Mouse (Mus musculus): ENCODE measurements around the gene March8.

March8 gene

GRCm38 (mm10) chr6:116407956-116408657 is 70.3 kb downstream of the March8 start:
- no peak for DNase-seq (ENCODE audit: low spot score in 2 of 2)

GRCm38 (mm10) chr6:116410436-116410835 is 72.6 kb downstream of the March8 start:
- no peak for DNase-seq (ENCODE audit: low spot score in 2 of 2)

- DNase-seq (ENCODE audit: low spot score in 2 of 2), result no peak
These were observed 73.9 kb downstream of the March8 start for GRCm38 (mm10) chr6:116411716-116412115.

- no peak for DNase-seq (ENCODE audit: low spot score in 2 of 2)
These were observed 74.9 kb downstream of the March8 start for GRCm38 (mm10) chr6:116412546-116413325.

GRCm38 (mm10) chr6:116415126-116415676 is 77.4 kb downstream of the March8 start:
- DNase-seq (ENCODE audit: low spot score in 2 of 2), result no peak

DNA sequence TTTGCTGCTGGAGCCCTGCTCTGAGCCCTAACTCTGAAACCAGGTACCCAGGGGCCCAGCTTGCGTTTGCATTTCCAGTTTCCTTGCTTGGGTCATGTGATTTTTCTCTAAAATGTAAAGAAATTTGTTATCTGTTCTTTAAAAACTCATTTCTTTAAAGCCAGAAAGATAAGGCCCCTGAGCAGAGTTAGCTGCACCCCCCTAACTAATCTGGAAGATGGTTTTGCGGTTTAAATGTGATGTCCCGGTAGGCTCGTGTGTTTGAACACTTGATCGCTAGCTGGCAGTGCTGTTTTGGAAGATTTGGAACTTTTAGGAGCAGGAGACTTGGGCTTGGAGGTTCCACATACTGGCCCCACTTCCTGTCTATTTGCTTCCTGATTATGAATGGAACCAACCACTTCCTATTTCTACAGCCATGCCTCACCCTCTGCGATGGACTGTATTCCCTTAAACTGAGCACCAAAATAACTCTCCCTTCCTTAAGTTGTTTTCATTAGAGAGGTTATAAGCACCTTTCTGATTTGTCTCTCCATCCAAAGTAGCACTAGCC is 78.3 kb downstream of the March8 start:
- DNase-seq (ENCODE audit: low spot score in 2 of 2), result no peak

DNA sequence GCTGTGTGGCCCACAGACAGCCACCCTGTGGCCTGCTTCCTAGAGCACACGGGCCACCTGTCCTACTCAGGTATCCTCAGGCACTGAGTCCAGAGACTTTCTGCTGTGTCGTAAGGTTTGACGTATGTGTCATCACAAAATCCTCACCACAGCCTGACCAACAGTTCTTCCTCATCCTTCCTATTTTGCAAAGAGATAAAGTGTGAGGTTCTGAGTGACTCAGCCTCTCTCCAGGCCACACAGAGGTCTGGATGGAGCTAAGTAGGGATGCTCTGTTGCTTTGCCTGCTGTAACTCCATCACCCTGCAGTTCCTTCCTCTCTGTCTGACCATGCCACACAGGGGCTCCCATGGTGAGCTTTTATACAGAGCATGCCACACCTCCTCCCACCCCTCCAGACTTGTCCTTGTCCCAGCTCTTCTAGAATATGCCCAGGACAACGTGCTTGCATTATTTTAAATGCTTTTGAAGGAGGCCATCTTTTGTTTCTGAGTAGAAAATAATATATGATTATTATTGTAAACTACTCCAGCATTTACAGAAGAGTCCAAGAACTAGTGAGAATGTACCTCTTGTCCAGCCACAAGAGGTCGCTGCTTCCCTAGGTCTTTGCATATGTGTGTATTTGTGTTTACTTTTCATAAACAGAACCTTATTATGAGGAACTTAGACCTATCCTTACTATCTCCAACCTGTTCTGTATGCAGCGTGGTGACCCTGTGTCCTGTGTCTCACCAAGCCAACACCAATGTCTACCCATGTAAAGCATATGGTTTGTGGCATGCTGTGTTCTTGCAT is 79.9 kb downstream of the March8 start:
- DNase-seq (ENCODE audit: low spot score in 2 of 2), result no peak

GRCm38 (mm10) chr6:116418487-116418886 is 80.7 kb downstream of the March8 start:
- DNase-seq (ENCODE audit: low spot score in 2 of 2), result no peak

DNA sequence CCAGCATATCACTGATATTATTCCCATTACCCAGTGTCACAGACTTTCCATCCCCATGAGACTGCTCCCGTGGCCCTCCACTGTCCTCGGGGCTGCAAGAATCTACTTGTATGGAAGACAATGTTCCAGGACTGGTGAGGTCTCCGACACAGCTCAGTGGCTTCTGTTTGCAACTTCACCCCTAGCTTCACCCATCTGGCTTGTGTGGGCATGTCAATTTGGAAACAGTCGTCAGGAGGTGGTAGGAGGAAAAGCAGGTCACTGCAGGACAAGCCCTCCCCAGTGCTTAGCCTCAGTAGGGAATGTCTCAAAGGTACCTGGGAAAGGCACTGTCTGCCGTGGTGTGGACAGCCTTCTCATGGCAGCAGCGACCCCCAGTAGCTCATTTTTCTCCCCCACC is 81.9 kb downstream of the March8 start:
- DNase-seq (ENCODE audit: low spot score in 2 of 2), result no peak

- no peak for DNase-seq (ENCODE audit: low spot score in 2 of 2)
These were observed 82.4 kb downstream of the March8 start for GRCm38 (mm10) chr6:116420271-116420670.

DNA sequence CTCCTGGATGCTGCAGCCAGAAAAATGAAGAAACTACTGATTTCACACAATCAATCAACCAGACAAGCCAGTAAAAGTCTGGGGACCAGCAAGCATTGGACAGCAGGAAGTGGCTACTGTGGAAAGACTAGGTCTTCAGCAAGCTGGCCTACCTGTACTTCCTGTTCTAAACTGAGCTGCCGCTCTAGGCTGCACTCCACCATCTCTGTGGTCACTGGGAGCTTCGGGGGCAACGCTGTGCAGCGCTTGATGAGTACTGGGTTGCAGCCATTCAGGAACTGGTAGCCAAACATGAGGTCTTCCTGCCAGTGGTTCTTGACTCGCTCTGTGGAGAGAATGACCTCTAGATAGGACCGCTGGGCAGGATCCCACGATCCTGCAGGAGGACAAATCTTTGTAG is 85.2 kb downstream of the March8 start:
- DNase-seq (ENCODE audit: low spot score in 2 of 2), result no peak

DNA sequence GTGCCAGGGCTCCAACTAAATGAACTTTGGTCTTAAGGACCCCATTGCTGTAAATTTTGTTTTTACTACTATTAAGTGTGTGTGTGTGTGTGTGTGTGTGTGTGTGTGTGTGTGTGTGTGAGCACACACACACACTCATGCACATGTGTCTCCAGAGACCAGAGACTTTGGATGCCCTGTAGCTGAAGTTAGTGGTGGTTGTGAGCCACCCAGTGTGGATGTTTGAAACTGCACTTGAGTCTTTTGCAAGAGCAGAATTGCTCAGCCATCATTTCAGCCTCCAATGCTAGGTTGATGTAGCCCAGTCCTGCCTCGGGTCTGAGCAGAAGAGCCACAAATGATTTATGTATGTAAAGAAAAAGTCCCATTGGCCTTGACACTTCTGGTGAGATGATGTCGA is 85.8 kb downstream of the March8 start:
- peak in 1 of 2 experiments; percentile 43 for DNase-seq (ENCODE audit: low spot score in 2 of 2)

- no peak for DNase-seq (ENCODE audit: low spot score in 2 of 2)
These were observed 89.7 kb downstream of the March8 start for GRCm38 (mm10) chr6:116427552-116427951.

DNA sequence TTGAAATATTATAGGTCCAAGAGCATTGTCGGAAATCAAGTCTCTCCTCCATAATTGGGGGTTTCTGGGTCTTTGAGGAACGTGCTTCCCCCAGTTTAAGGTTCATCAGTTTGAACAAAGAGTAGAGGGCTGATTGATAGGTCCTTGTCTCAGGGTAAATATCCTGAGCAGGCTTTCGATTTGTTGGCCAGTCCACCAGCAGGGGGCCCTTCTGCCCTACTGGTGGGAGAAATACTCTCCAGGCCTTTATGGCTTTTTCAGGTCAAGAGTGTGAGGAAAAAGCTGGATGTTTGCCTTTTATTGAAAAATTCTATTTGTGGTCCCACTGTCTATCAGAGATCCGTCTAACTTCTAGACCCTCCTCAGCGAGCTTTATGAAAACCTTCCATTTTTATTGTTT is 90.5 kb downstream of the March8 start:
- no peak for DNase-seq (ENCODE audit: low spot score in 2 of 2)

DNA sequence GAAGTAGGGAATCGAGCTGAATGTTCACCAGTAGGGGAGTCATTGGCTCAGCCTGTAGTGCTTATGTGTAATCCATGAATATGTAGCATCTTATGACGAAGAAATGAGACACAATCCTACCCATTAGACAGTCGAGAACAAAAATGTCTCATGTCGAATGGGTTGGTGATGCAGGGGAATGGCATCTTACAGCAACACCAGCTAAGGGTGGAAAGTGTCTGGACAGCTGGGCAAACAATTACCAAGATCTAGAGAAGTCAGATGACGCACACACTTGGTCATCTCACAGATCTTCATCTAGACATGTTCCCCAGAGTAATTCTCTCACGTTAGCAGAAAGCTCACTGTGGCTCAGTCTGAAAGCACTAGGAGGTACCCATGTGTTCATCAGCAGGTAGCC is 101.0 kb downstream of the March8 start:
- no peak for DNase-seq (ENCODE audit: low spot score in 2 of 2)

DNA sequence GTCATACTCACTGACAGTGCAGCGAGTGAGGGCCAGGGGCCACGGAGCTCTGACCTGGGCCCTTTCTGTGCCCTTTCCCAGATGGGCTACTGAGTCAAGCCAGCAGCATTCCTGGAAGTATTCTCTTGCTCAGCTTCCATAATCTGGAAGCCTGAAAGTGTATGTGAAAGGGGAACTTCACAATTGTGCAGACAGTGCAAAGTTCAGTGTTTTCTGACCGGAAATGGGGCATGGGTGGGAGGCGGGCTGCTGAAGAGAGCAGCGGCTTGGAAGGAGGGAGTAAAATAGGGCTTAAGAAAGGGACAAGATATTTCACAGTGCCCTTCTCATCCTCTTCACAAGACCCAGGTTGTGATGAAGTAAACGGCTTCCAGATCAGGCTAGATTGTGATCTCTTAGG is 101.7 kb downstream of the March8 start:
- no peak for DNase-seq (ENCODE audit: low spot score in 2 of 2)

GRCm38 (mm10) chr6:116440447-116440846 is 102.6 kb downstream of the March8 start:
- no peak for DNase-seq (ENCODE audit: low spot score in 2 of 2)

- DNase-seq (ENCODE audit: low spot score in 2 of 2), result no peak
These were observed 103.0 kb downstream of the March8 start for GRCm38 (mm10) chr6:116440849-116441248.

GRCm38 (mm10) chr6:116455781-116456180 is 118.0 kb downstream of the March8 start:
- DNase-seq (ENCODE audit: low spot score in 2 of 2), result no peak

- DNase-seq (ENCODE audit: low spot score in 2 of 2), result no peak
These were observed 118.7 kb downstream of the March8 start for GRCm38 (mm10) chr6:116456482-116456881.

- no peak for DNase-seq (ENCODE audit: low spot score in 2 of 2)
These were observed 120.9 kb downstream of the March8 start for GRCm38 (mm10) chr6:116458728-116459127.

Measured in frontal cortex, postnatal 25 days (tissue).